Mouse (Mus musculus) limb, embryonic 13.5 days (tissue): ENCODE data around the gene Trarg1. TPM values are rescaled to one million over a fixed set of nuclear protein-coding genes. Genes with fewer than 3 reads are reported as not detected.
A peak's percentile ranks its signal among the peaks of the same experiment; 100 is the strongest.
"Not testable (repeated sequence)": the region's sequence is repeated elsewhere in the genome, so short reads cannot be mapped to it uniquely, and the experiment has no call there.

Experiments used
- ATAC-seq: fragments of 200-750 bp; cut with Nextera tagmentation; 2 replicates; pipeline ENCODE4 v1.8.0; 2017; ENCODE audit warnings: low read depth, moderate number of reproducible peaks, moderate TSS enrichment; ENCODE audit not compliant: low FRiP score
- H3K27ac ChIP-seq: fragments of 300-500 bp; sonication (generic); 2 replicates; pipeline ENCODE4 v1.5.1; 2015; ENCODE audit warnings: inconsistent platforms, mild to moderate bottlenecking, moderate library complexity
- H3K27me3 ChIP-seq: fragments of 300-500 bp; sonication (generic); 2 replicates; pipeline ENCODE4 v1.6.1; 2015; ENCODE audit warnings: mild to moderate bottlenecking, inconsistent platforms
- H3K36me3 ChIP-seq: fragments of 300-500 bp; sonication (generic); 2 replicates; pipeline ENCODE4 v1.6.1; 2015; ENCODE audit warnings: inconsistent platforms, mild to moderate bottlenecking, moderate library complexity
- H3K4me1 ChIP-seq: fragments of 300-500 bp; sonication (generic); 2 replicates; pipeline ENCODE4 v1.6.1; 2015; ENCODE audit warnings: inconsistent platforms
- H3K4me2 ChIP-seq: fragments of 300-500 bp; sonication (generic); replicated peaks from 2 replicates; pipeline ENCODE4 v1.6.1; 2015; ENCODE audit warnings: inconsistent platforms, mild to moderate bottlenecking, moderate library complexity
- H3K4me3 ChIP-seq: fragments of 300-500 bp; sonication (generic); 2 replicates; pipeline ENCODE4 v1.5.1; 2015; ENCODE audit warnings: moderate library complexity, mild to moderate bottlenecking, inconsistent platforms
- H3K9ac ChIP-seq: fragments of 300-500 bp; sonication (generic); 2 replicates; pipeline ENCODE4 v1.6.1; 2015; ENCODE audit warnings: mild to moderate bottlenecking, inconsistent platforms
- H3K9me3 ChIP-seq: fragments of 300-500 bp; sonication (generic); 2 replicates; pipeline ENCODE4 v1.6.1; 2016; ENCODE audit warnings: inconsistent platforms
- WGBS: fragments of 180-500 bp; shearing (Covaris S2); methylation state at CpG from one replicate; pipeline ENCODE4 v1.1.7; 2015; 5-methylcytosine and 5-hydroxymethylcytosine counted together
- polyA plus RNA-seq: library from polyadenylated mRNA; unstranded; fragments of >200 nt; fragmentation: Nextera tagmentation; extraction: Ambion mirVana; gene quantifications from 2 replicates; pipeline ENCODE4 v1.2.1, GENCODE M21; 2015

Trarg1 gene
- polyA plus RNA-seq = 0.32 and 0.37 TPM in 2 replicates

- 25% methylated on average over 7 of the region's 8 CpGs for WGBS
- not testable (repeated sequence) for H3K4me1 ChIP-seq, H3K27ac ChIP-seq, ATAC-seq, H3K36me3 ChIP-seq, H3K4me3 ChIP-seq, H3K9me3 ChIP-seq
- H3K27me3 ChIP-seq = peaks cover 28% of the 10 kb centered on the region
- H3K9ac ChIP-seq = 0 out of 2 replicates have a peak within 1 kb of the TSS, but pooled peaks have one; percentile 25
- peak within 1 kb of the TSS; percentile 27; the same call in 1 of the 2 replicates for H3K4me2 ChIP-seq
Measured at GRCm38 (mm10) chr11:76679508-76679907, at the start of gene Trarg1. Trarg1 (plus strand) TSS chr11:76679808.

- H3K27ac ChIP-seq = no peak overlapping the region
Measured at GRCm38 (mm10) chr11:76630023-76630422, 49.6 kb upstream of the Trarg1 start.

DNA sequence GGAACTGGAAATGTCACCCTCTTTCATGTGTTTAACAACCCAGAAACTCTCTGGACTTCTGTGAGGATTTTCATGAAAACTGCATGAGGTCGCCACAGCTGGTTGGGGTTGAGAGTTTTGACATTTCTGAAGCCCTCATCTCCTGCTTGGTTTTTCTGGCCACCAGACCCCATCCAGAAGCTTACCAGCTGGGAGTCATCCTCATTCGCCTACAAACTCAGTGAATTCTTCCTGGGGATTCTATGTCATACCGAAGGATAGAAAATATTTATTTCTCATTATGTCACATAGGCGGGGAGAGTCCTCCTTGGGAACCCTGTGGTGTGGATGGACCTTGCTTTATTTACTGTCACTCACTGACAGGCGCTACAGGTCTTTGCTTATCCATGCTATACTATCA is 49.1 kb upstream of the Trarg1 start:
- no peaks in the 10 kb centered on the region for H3K9me3 ChIP-seq
- ATAC-seq = no peak

More at GRCm38 (mm10) chr11:76630023-76630422, 49.6 kb upstream of the Trarg1 start:
- H3K4me2 ChIP-seq = no peak overlapping the region
- ATAC-seq = no peak
- no peaks in the 10 kb centered on the region for H3K27me3 ChIP-seq
- no peak overlapping the region for H3K4me3 ChIP-seq
- no peaks in the 10 kb centered on the region for H3K36me3 ChIP-seq
- WGBS = 43% methylated on average over 2 of the region's 2 CpGs
- no peaks in the 10 kb centered on the region for H3K4me1 ChIP-seq
- no peaks in the 10 kb centered on the region for H3K9me3 ChIP-seq
- no peak overlapping the region for H3K9ac ChIP-seq

GRCm38 (mm10) chr11:76639269-76639985 is 40.2 kb upstream of the Trarg1 start:
- H3K27me3 ChIP-seq = 0 out of 2 replicates have a peak, but pooled peaks cover 3% of the 10 kb centered on the region
- H3K4me3 ChIP-seq = no peak overlapping the region
- H3K4me2 ChIP-seq = no peak overlapping the region
- no peaks in the 10 kb centered on the region for H3K4me1 ChIP-seq
- no peak for ATAC-seq
- WGBS = 75% methylated on average over 17 of the region's 17 CpGs
- no peaks in the 10 kb centered on the region for H3K36me3 ChIP-seq
- H3K9ac ChIP-seq = no peak overlapping the region
- no peaks in the 10 kb centered on the region for H3K9me3 ChIP-seq
- H3K27ac ChIP-seq = no peak overlapping the region

More for the DNA sequence above, 49.1 kb upstream of the Trarg1 start:
- Histone ChIP-seq H3K4me1 (no peaks in the 10 kb centered on the region), H3K27ac (no peak overlapping the region), H3K9ac (no peak overlapping the region), H3K36me3 (no peaks in the 10 kb centered on the region), H3K4me2 (no peak overlapping the region), H3K27me3 (no peaks in the 10 kb centered on the region), H3K4me3 (no peak overlapping the region)
- 85% methylated on average over 5 of the region's 5 CpGs for WGBS

DNA sequence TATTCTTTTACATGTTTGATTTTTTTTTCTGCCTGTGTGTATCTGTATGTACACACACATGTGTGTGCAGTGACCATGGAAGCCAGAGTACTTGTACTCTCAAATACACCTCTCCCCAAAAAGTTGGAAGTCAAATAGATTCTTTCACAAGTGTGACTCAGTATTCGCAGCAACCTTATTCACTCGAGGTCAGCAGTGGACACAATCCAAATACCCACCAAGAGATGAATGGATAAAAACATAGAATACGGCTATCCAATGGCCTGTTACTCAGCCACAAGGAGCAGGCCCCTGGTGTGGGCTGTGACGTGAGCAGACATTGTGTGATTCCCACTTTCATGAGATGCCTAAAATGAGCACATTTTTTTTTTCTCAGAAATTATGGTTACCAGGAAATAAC is 39.4 kb upstream of the Trarg1 start:
- no peak overlapping the region for H3K4me2 ChIP-seq

GRCm38 (mm10) chr11:76644257-76644656 is 35.4 kb upstream of the Trarg1 start:
- Histone ChIP-seq H3K4me2 (no peak overlapping the region), H3K9me3 (no peaks in the 10 kb centered on the region), H3K27me3 (peaks cover 14% of the 10 kb centered on the region; the same call in 1 of the 2 replicates), H3K36me3 (no peaks in the 10 kb centered on the region), H3K27ac (no peak overlapping the region), H3K9ac (no peak overlapping the region), H3K4me3 (no peak overlapping the region), H3K4me1 (peaks cover 31% of the 10 kb centered on the region)
- ATAC-seq = no peak
- 56% methylated on average over 6 of the region's 6 CpGs for WGBS

More for the DNA sequence above, 39.4 kb upstream of the Trarg1 start:
- Histone ChIP-seq H3K4me3 (no peak overlapping the region), H3K27me3 (peaks cover 8% of the 10 kb centered on the region; the same call in 1 of the 2 replicates), H3K27ac (no peak overlapping the region), H3K9ac (no peak overlapping the region), H3K4me1 (peaks cover 7% of the 10 kb centered on the region; the same call in 1 of the 2 replicates), H3K9me3 (no peaks in the 10 kb centered on the region), H3K36me3 (no peaks in the 10 kb centered on the region)
- 81% methylated on average over 4 of the region's 4 CpGs for WGBS
- no peak for ATAC-seq

DNA sequence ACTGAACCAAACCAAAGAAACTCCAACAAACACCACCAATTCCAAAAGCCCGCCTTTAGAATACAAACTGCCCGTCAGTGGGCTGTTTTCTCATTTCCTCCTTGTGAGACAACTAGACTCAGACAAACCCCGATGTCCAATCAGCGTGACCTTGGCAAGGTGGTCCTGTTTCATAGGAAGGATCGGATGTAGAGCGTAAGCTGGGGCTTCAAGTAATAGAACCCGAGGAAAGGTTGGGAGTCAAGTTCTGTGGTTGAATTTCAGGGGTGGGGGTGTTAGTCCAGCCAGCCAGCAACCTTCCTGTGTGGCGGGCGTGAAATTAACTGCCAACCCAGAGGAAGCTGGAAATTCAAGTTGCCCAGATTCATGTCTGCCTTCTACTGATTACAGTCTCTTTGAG is 34.6 kb upstream of the Trarg1 start:
- Histone ChIP-seq H3K4me3 (no peak overlapping the region), H3K4me1 (peaks cover 31% of the 10 kb centered on the region), H3K36me3 (no peaks in the 10 kb centered on the region), H3K9ac (no peak overlapping the region), H3K27ac (no peak overlapping the region), H3K27me3 (peaks cover 14% of the 10 kb centered on the region; the same call in 1 of the 2 replicates), H3K4me2 (no peak overlapping the region), H3K9me3 (no peaks in the 10 kb centered on the region)
- no peak for ATAC-seq
- 46% methylated on average over 9 of the region's 9 CpGs for WGBS

- peaks cover 14% of the 10 kb centered on the region; the same call in 1 of the 2 replicates for H3K27me3 ChIP-seq
- peak overlapping the region; percentile 6 for H3K27ac ChIP-seq
- peak overlapping the region; percentile 37 for H3K4me3 ChIP-seq
- peaks cover 31% of the 10 kb centered on the region for H3K4me1 ChIP-seq
- ATAC-seq = peak; percentile 72
- H3K9ac ChIP-seq = no peak overlapping the region
- peak overlapping the region; percentile 67 for H3K4me2 ChIP-seq
- H3K9me3 ChIP-seq = no peaks in the 10 kb centered on the region
- WGBS = under 1% methylated on average over 19 of the region's 19 CpGs
- H3K36me3 ChIP-seq = no peaks in the 10 kb centered on the region
Measured at GRCm38 (mm10) chr11:76645955-76646354, 33.7 kb upstream of the Trarg1 start.

DNA sequence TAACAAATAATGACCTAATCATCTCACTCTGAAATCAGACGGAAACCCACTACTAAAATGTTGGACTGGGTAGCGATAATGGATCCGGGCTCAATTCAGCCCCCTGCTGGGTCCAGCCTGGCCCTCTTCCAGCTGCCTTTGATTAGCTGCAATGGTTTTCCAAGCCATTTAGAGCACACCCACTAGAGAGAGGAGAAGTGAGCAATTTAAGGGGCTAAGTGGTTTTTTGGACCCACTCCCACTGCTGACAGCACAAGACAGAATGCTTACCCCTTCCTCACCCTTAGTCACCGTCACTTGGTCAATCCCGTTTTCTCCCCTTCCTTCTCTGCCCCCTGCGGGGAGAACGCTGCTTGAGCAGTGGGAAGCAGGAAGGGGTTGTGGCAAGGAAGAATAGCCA is 32.5 kb upstream of the Trarg1 start:
- Histone ChIP-seq H3K4me3 (peak overlapping the region; percentile 21; the same call in 1 of the 2 replicates), H3K27me3 (peaks cover 14% of the 10 kb centered on the region; the same call in 1 of the 2 replicates), H3K4me2 (peak overlapping the region; percentile 57), H3K36me3 (no peaks in the 10 kb centered on the region), H3K4me1 (peaks cover 31% of the 10 kb centered on the region), H3K9me3 (no peaks in the 10 kb centered on the region), H3K9ac (no peak overlapping the region), H3K27ac (no peak overlapping the region)
- ATAC-seq = peak; percentile 24; the same call in 1 of the 2 replicates
- 2% methylated on average over 7 of the region's 7 CpGs for WGBS

GRCm38 (mm10) chr11:76647500-76647899 is 32.1 kb upstream of the Trarg1 start:
- H3K4me2 ChIP-seq = peak overlapping the region; percentile 57
- peak overlapping the region; percentile 21; the same call in 1 of the 2 replicates for H3K4me3 ChIP-seq
- H3K27ac ChIP-seq = no peak overlapping the region
- H3K36me3 ChIP-seq = no peaks in the 10 kb centered on the region
- H3K9me3 ChIP-seq = no peaks in the 10 kb centered on the region
- peaks cover 31% of the 10 kb centered on the region for H3K4me1 ChIP-seq
- no peak overlapping the region for H3K9ac ChIP-seq
- peaks cover 14% of the 10 kb centered on the region; the same call in 1 of the 2 replicates for H3K27me3 ChIP-seq
- ATAC-seq = peak; percentile 10; the same call in 1 of the 2 replicates
- 4% methylated on average over 9 of the region's 9 CpGs for WGBS

- no peak overlapping the region for H3K9ac ChIP-seq
- H3K36me3 ChIP-seq = no peaks in the 10 kb centered on the region
- no peaks in the 10 kb centered on the region for H3K27me3 ChIP-seq
- no peak for ATAC-seq
- no peaks in the 10 kb centered on the region for H3K9me3 ChIP-seq
- WGBS = 46% methylated on average over 14 of the region's 14 CpGs
- peaks cover 17% of the 10 kb centered on the region for H3K4me1 ChIP-seq
- no peak overlapping the region for H3K27ac ChIP-seq
- no peak overlapping the region for H3K4me3 ChIP-seq
- H3K4me2 ChIP-seq = no peak overlapping the region
Measured at GRCm38 (mm10) chr11:76650862-76651560, 28.6 kb upstream of the Trarg1 start.

GRCm38 (mm10) chr11:76652838-76653334 is 26.7 kb upstream of the Trarg1 start:
- no peak for ATAC-seq
- peaks cover 3% of the 10 kb centered on the region; the same call in 1 of the 2 replicates for H3K4me1 ChIP-seq
- no peaks in the 10 kb centered on the region for H3K27me3 ChIP-seq
- no peak overlapping the region for H3K4me2 ChIP-seq
- WGBS = 36% methylated on average over 3 of the region's 3 CpGs
- H3K9me3 ChIP-seq = no peaks in the 10 kb centered on the region
- no peaks in the 10 kb centered on the region for H3K36me3 ChIP-seq
- H3K27ac ChIP-seq = no peak overlapping the region
- H3K9ac ChIP-seq = no peak overlapping the region
- H3K4me3 ChIP-seq = no peak overlapping the region
